Mouse (Mus musculus) ovary, postnatal 10 days (tissue): ENCODE results near the gene Fer.
"Not testable (repeated sequence)": the region's sequence is repeated elsewhere in the genome, so short reads cannot be mapped to it uniquely, and the experiment has no call there.

Source experiments
- DNase-seq: peaks from one replicate; pipeline ENCODE4 v3.0.0; 2022; ENCODE audit warnings: low spot score

Fer gene

GRCm38 (mm10) chr17:63863012-63863630 is at the start of gene Fer:
TSS of gene Fer (plus strand) at chr17:63863062.
- DNase-seq = no peak

GRCm38 (mm10) chr17:63813552-63813951 is 49.3 kb upstream of the Fer start:
- DNase-seq = no peak

GRCm38 (mm10) chr17:63818444-63819027 is 44.3 kb upstream of the Fer start:
- DNase-seq = no peak

GRCm38 (mm10) chr17:63824141-63824540 is 38.7 kb upstream of the Fer start:
- DNase-seq = no peak

DNA sequence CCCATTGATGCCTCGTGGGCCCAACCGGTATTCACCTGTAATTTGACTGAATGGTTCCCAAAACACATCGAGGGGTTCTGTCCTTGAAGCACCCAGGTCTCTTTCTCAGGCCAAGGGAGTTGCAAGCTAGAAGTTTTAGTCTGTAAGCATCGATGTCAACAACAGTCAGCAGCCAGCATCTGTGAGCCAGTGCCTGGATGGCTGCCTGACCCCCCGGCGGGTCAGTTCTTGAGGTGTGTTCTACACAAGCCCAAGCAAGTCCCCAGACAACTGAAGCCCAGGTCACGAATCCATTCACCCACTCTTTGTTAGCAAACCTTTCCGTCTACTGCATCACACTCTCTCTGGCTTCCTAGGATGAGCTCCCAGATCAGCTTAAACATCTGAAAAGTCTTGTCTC is 36.7 kb upstream of the Fer start:
- no peak for DNase-seq

GRCm38 (mm10) chr17:63826767-63827166 is 36.1 kb upstream of the Fer start:
- no peak for DNase-seq

GRCm38 (mm10) chr17:63828561-63829332 is 34.1 kb upstream of the Fer start:
- no peak for DNase-seq

- DNase-seq = no peak
Measured at GRCm38 (mm10) chr17:63831550-63831949, 31.3 kb upstream of the Fer start.

DNA sequence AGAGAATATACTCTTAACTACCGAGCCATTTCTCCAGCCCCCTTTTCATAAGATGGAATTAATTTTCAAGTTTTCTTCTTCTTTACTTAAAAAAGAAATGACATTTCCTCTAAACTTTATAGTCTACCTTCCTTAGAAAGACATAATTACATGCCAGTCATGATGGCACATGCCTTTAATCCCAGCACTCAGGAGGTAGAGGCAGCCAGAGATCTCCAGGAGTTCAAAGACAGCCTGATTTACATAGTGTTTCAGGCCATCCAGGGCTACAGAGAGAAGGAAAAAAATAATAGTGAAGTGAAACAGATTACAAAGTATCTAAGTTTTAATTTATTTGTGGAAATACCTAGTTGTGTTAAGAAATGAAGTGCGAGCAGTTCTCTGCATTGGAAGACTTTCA is 26.6 kb upstream of the Fer start:
- DNase-seq = no peak

DNA sequence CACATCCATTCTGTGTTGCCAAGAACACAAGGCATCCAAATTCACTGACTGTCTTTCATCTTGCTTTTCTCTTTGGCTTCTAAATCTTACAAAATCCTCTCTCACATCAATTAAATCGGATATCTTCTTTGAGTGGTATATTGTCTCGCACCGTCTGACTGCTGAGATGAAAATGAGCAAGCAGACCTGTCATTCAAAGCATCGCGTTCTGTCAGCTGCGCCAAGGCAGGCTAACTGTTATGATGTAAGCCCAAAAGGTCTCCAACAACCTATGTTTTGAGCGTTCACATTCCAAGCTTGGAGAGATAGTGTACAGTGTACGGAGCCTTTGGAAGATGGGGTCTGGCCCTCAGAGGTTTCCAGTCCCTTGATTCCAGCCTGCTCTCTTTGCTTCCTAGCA is 26.2 kb upstream of the Fer start:
- DNase-seq = no peak

- no peak for DNase-seq
Measured at GRCm38 (mm10) chr17:63838144-63838543, 24.7 kb upstream of the Fer start.

GRCm38 (mm10) chr17:63839636-63840269 is 23.1 kb upstream of the Fer start:
- DNase-seq = no peak

DNA sequence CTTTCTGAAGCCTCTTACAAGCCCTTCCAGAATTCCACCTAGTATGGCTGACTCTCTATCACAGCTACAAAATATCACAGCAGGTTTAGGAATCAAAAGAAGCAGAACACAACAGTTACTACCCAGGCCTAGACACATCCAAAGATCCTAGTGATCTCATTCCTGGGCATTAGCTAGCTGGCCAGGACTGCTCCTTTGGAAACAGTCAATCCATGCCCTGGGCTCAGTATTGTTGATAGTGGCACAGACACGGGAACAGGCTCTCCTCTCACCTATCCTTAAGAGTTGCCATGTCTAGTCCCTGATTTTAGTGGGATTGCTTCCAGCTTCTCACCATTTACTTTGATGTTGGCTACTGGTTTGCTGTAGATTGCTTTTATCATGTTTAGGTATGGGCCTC is 20.6 kb upstream of the Fer start:
- DNase-seq = no peak

- DNase-seq = no peak
Measured at GRCm38 (mm10) chr17:63844936-63845335, 17.9 kb upstream of the Fer start.

DNA sequence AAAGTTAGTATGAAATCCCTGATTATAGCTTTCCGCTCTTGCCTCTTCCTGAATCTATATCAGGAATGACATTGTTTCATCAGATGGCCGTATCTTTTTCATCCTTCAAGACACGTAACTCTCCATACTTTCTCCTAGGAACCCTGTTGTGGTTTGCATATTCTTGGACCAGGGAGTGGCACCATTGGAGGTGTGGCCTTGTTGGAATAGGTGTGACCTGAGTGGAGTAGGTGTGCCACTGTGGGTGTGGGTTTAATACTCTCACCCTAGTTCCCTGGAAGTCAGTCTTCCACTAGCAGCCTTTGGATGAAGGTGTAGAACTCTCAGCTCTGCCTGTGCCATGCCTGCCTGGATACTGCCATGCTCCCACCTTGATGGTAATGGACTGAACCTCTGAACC is 17.1 kb upstream of the Fer start:
- DNase-seq = not testable (repeated sequence)

- DNase-seq = no peak
Measured at GRCm38 (mm10) chr17:63849151-63849550, 13.7 kb upstream of the Fer start.

- DNase-seq = peak; percentile 68
Measured at GRCm38 (mm10) chr17:63849566-63849965, 13.3 kb upstream of the Fer start.

DNA sequence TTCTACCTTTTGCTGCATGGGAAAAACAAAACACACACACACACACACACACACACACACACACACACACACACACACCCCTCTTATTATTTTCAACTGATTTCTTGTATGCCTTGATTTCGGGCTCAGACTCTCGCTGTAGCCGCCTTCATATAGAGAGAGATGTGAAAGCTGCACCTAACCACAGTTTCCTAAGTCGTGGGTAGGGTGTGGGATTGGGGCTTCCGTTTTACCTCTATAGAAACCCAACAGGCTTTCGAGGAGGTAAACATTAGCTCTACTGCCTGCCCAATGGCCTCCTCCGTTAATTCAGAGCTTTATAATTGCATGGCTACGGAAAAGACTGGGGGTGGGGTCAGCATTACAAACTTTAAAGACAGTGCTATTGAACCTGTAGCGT is 12.8 kb upstream of the Fer start:
- no peak for DNase-seq

DNA sequence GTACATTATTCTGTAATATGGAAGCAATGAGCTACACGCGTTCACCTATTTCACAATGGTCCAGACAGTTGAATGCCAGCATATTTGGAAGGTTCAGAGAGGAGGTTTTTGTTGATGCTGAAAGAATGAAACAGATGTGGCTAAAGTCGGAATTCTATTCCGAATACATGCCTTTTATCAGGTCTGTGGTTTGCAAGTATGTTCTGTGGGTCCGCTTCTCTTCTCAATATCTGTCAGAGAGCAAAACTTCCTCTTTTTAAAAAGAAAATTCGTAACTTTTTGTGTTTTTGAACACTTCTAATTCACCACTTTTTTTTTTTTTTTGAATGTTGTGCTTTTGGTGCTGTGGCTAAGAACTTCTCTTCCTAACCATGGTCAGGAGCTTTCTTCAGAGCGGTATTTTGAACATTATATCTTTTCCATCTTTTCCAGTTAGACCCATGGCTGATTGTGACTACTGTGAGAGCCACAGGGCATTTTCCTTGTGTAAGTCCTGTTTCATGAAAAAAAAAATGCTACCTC is 5.8 kb upstream of the Fer start:
- no peak for DNase-seq

DNA sequence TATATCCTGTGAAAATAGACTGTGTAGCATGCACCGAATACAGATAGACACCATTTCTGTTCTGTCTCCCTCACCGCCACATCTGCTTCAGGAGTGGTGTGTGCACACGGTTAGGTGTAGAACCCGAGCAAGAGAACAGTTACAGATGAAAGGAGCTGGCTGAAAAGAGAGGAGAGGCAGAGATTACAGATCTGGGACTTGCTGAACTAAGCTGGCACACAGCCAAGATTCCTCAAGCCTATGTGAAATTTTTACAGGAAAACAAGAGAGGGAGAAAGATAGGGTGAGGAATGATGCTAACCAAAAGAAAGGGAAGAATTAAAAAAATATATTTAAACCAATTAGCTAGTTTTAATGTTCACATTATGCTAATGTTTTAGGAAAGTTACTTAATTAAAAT is 1.9 kb upstream of the Fer start:
- no peak for DNase-seq

- DNase-seq = no peak
Measured at GRCm38 (mm10) chr17:63862399-63862798, 463 bp upstream of the Fer start.

DNA sequence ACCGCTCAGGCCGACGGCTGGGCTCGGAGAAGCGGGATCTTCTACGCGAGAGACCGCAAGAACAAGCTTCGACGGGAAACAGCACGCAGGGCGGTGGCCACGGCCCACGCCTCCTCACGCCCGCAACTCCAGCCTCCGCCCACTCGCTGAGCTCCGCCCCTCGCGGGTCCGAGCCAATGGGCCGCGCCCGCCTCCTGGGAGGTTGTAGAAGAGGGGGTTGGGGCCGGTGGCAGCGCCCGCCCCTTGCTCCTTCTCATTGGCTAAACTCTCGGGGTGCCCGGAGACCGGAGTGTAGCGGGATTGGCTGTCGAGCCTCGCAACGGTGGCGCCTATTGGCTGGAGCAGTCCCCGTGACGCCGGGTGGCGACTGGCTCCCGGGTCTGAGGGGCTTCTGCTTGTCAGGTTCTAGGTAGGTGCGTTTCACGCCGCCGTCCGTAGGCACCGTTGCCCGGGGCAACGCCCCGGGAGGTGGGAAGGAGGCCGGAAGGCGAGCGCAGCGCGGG is 836 bp downstream of the Fer start, which contains the start of gene A930002H24Rik:
A930002H24Rik (minus strand) TSS at position 145 of the 503 bp plus-strand sequence.
- peak; percentile 94 for DNase-seq
